Mouse (Mus musculus) hindbrain, embryonic 13.5 days (tissue): Measurements from ENCODE around the gene Gm5901. TPM values are rescaled to one million over a fixed set of nuclear protein-coding genes. Genes with fewer than 3 reads are reported as not detected.
"Not testable (repeated sequence)": the region's sequence is repeated elsewhere in the genome, so short reads cannot be mapped to it uniquely, and the experiment has no call there.

ENCODE experiments used
- ATAC-seq: fragments of 200-750 bp; cut with Nextera tagmentation; 2 replicates; pipeline ENCODE4 v1.8.0; 2017; ENCODE audit warnings: moderate TSS enrichment; ENCODE audit not compliant: low FRiP score
- H3K27ac ChIP-seq: fragments of 300-500 bp; sonication (generic); 2 replicates; pipeline ENCODE4 v1.5.1; 2015; ENCODE audit warnings: inconsistent platforms, mild to moderate bottlenecking, moderate library complexity
- H3K27me3 ChIP-seq: fragments of 300-500 bp; sonication (generic); 2 replicates; pipeline ENCODE4 v1.6.1; 2015; ENCODE audit warnings: mild to moderate bottlenecking, inconsistent platforms
- H3K36me3 ChIP-seq: fragments of 300-500 bp; sonication (generic); 2 replicates; pipeline ENCODE4 v1.6.1; 2015; ENCODE audit warnings: mild to moderate bottlenecking, inconsistent platforms
- H3K4me1 ChIP-seq: fragments of 300-500 bp; sonication (generic); replicated peaks from 2 replicates; pipeline ENCODE4 v1.6.1; 2015; ENCODE audit warnings: inconsistent platforms
- H3K4me2 ChIP-seq: fragments of 300-500 bp; sonication (generic); 2 replicates; pipeline ENCODE4 v1.6.1; 2015; ENCODE audit warnings: inconsistent platforms, mild to moderate bottlenecking, moderate library complexity
- H3K4me3 ChIP-seq: fragments of 300-500 bp; sonication (generic); 2 replicates; pipeline ENCODE4 v1.5.1; 2015; ENCODE audit warnings: mild to moderate bottlenecking, inconsistent platforms
- H3K9ac ChIP-seq: fragments of 300-500 bp; sonication (generic); 2 replicates; pipeline ENCODE4 v1.6.1; 2015; ENCODE audit warnings: mild to moderate bottlenecking, inconsistent platforms
- H3K9me3 ChIP-seq: fragments of 300-500 bp; sonication (generic); 2 replicates; pipeline ENCODE4 v1.6.1; 2016; ENCODE audit warnings: inconsistent platforms
- WGBS: fragments of 180-500 bp; shearing (Covaris S2); methylation state at CpG from one replicate; pipeline ENCODE4 v1.1.7; 2015; 5-methylcytosine and 5-hydroxymethylcytosine counted together
- polyA plus RNA-seq: library from polyadenylated mRNA; unstranded; fragments of >200 nt; fragmentation: Nextera tagmentation; extraction: Ambion mirVana; gene quantifications from 2 replicates; pipeline ENCODE4 v1.2.1, GENCODE M21; 2015

Gene Gm5901
- not detected in 2 replicates for polyA plus RNA-seq

- ATAC-seq: no peak
- Histone ChIP-seq H3K27me3 (no peaks in the 10 kb centered on the region), H3K9ac (no peak within 1 kb of the TSS), H3K4me3 (no peak within 1 kb of the TSS), H3K4me2 (no peak within 1 kb of the TSS), H3K36me3 (peaks cover 78% of the 10 kb centered on the region), H3K27ac (no peak within 1 kb of the TSS), H3K4me1 (no peaks in the 10 kb centered on the region), H3K9me3 (no peaks in the 10 kb centered on the region)
- WGBS: 93% methylated on average over 1 of the region's 1 CpGs
Observed at GRCm38 (mm10) chr7:105374866-105375265, at the start of gene Gm5901. TSS of gene Gm5901 (plus strand) at chr7:105375038.

- ATAC-seq: no peak
- H3K27me3 ChIP-seq: no peaks in the 10 kb centered on the region
- H3K4me3 ChIP-seq: no peak overlapping the region
- no peak overlapping the region for H3K27ac ChIP-seq
- no peaks in the 10 kb centered on the region for H3K9me3 ChIP-seq
- no peaks in the 10 kb centered on the region for H3K36me3 ChIP-seq
- H3K9ac ChIP-seq: no peak overlapping the region
- no peaks in the 10 kb centered on the region for H3K4me1 ChIP-seq
- H3K4me2 ChIP-seq: no peak overlapping the region
- WGBS: 76% methylated on average over 2 of the region's 2 CpGs
Observed at GRCm38 (mm10) chr7:105325302-105325701, 49.5 kb upstream of the Gm5901 start.

GRCm38 (mm10) chr7:105334004-105334403 is 40.8 kb upstream of the Gm5901 start, which contains the start of gene Olfr690:
TSS of gene Olfr690 (minus strand) at chr7:105334104.
- H3K27me3 ChIP-seq: no peaks in the 10 kb centered on the region
- H3K4me2 ChIP-seq: no peak within 1 kb of the TSS
- no peaks in the 10 kb centered on the region for H3K4me1 ChIP-seq
- H3K9me3 ChIP-seq: no peaks in the 10 kb centered on the region
- 82% methylated on average over 1 of the region's 1 CpGs for WGBS
- H3K27ac ChIP-seq: no peak within 1 kb of the TSS
- no peaks in the 10 kb centered on the region for H3K36me3 ChIP-seq
- no peak within 1 kb of the TSS for H3K9ac ChIP-seq
- no peak within 1 kb of the TSS for H3K4me3 ChIP-seq
- no peak for ATAC-seq

GRCm38 (mm10) chr7:105342170-105342569 is 32.7 kb upstream of the Gm5901 start, which contains the start of gene Olfr691:
TSS of gene Olfr691 (minus strand) at chr7:105342270.
- H3K4me2 ChIP-seq: no peak within 1 kb of the TSS
- 71% methylated on average over 1 of the region's 1 CpGs for WGBS
- ATAC-seq: no peak
- H3K9ac ChIP-seq: no peak within 1 kb of the TSS
- no peak within 1 kb of the TSS for H3K4me3 ChIP-seq
- no peaks in the 10 kb centered on the region for H3K9me3 ChIP-seq
- no peaks in the 10 kb centered on the region for H3K4me1 ChIP-seq
- no peak within 1 kb of the TSS for H3K27ac ChIP-seq
- no peaks in the 10 kb centered on the region for H3K27me3 ChIP-seq
- H3K36me3 ChIP-seq: no peaks in the 10 kb centered on the region

GRCm38 (mm10) chr7:105342752-105343151 is 32.1 kb upstream of the Gm5901 start:
- no peak overlapping the region for H3K27ac ChIP-seq
- no peak overlapping the region for H3K4me2 ChIP-seq
- H3K27me3 ChIP-seq: no peaks in the 10 kb centered on the region
- no peak for ATAC-seq
- no peaks in the 10 kb centered on the region for H3K9me3 ChIP-seq
- no peak overlapping the region for H3K9ac ChIP-seq
- no peaks in the 10 kb centered on the region for H3K4me1 ChIP-seq
- WGBS: 77% methylated on average over 2 of the region's 2 CpGs
- no peak overlapping the region for H3K4me3 ChIP-seq
- no peaks in the 10 kb centered on the region for H3K36me3 ChIP-seq

- not testable (repeated sequence) for H3K36me3 ChIP-seq, H3K9ac ChIP-seq, H3K4me1 ChIP-seq, H3K4me3 ChIP-seq, H3K27ac ChIP-seq, H3K4me2 ChIP-seq, H3K27me3 ChIP-seq, H3K9me3 ChIP-seq
- peak; percentile 77 for ATAC-seq
- no CpG with 5 or more reads among the region's 5 CpGs for WGBS
Observed at GRCm38 (mm10) chr7:105356064-105356463, 18.8 kb upstream of the Gm5901 start.

- peak; percentile 98 for ATAC-seq
- H3K9me3 ChIP-seq, H3K27ac ChIP-seq, H3K36me3 ChIP-seq, H3K4me1 ChIP-seq, H3K27me3 ChIP-seq, H3K4me2 ChIP-seq, H3K4me3 ChIP-seq, H3K9ac ChIP-seq: not testable (repeated sequence)
- 98% methylated on average over 1 of the region's 2 CpGs for WGBS
Observed at GRCm38 (mm10) chr7:105356487-105356886, 18.4 kb upstream of the Gm5901 start.

GRCm38 (mm10) chr7:105361713-105362112 is 13.1 kb upstream of the Gm5901 start:
- Histone ChIP-seq H3K4me3 (no peak overlapping the region), H3K4me2 (no peak overlapping the region), H3K9ac (no peak overlapping the region), H3K36me3 (no peaks in the 10 kb centered on the region), H3K4me1 (no peaks in the 10 kb centered on the region), H3K9me3 (no peaks in the 10 kb centered on the region), H3K27me3 (no peaks in the 10 kb centered on the region), H3K27ac (no peak overlapping the region)
- no peak for ATAC-seq
- WGBS: 90% methylated on average over 2 of the region's 2 CpGs

- Histone ChIP-seq H3K4me3 (no peak overlapping the region), H3K36me3 (peaks cover 11% of the 10 kb centered on the region), H3K9me3 (no peaks in the 10 kb centered on the region), H3K27ac (no peak overlapping the region), H3K4me2 (no peak overlapping the region), H3K4me1 (no peaks in the 10 kb centered on the region), H3K9ac (no peak overlapping the region), H3K27me3 (no peaks in the 10 kb centered on the region)
- ATAC-seq: no peak
- WGBS: 82% methylated on average over 5 of the region's 5 CpGs
Observed at GRCm38 (mm10) chr7:105367268-105367667, 7.6 kb upstream of the Gm5901 start.

GRCm38 (mm10) chr7:105367930-105368329 is 6.9 kb upstream of the Gm5901 start, which contains the start of gene Olfr692:
TSS of gene Olfr692 (plus strand) at chr7:105368230.
- Histone ChIP-seq H3K27me3 (no peaks in the 10 kb centered on the region), H3K27ac (no peak within 1 kb of the TSS), H3K4me1 (no peaks in the 10 kb centered on the region), H3K36me3 (peaks cover 17% of the 10 kb centered on the region), H3K9me3 (no peaks in the 10 kb centered on the region), H3K4me2 (no peak within 1 kb of the TSS), H3K9ac (no peak within 1 kb of the TSS), H3K4me3 (no peak within 1 kb of the TSS)
- WGBS: 97% methylated on average over 1 of the region's 1 CpGs
- no peak for ATAC-seq

- peaks cover 23% of the 10 kb centered on the region for H3K36me3 ChIP-seq
- no peak overlapping the region for H3K9ac ChIP-seq
- 97% methylated on average over 4 of the region's 4 CpGs for WGBS
- H3K4me1 ChIP-seq: no peaks in the 10 kb centered on the region
- H3K4me2 ChIP-seq: no peak overlapping the region
- no peaks in the 10 kb centered on the region for H3K27me3 ChIP-seq
- H3K4me3 ChIP-seq: no peak overlapping the region
- no peak for ATAC-seq
- H3K27ac ChIP-seq: no peak overlapping the region
- no peaks in the 10 kb centered on the region for H3K9me3 ChIP-seq
Observed at GRCm38 (mm10) chr7:105368521-105368920, 6.3 kb upstream of the Gm5901 start.

- Histone ChIP-seq H3K36me3 (peaks cover 59% of the 10 kb centered on the region), H3K4me3 (no peak overlapping the region), H3K4me2 (no peak overlapping the region), H3K9ac (no peak overlapping the region), H3K27me3 (no peaks in the 10 kb centered on the region), H3K27ac (no peak overlapping the region), H3K9me3 (no peaks in the 10 kb centered on the region), H3K4me1 (no peaks in the 10 kb centered on the region)
- ATAC-seq: no peak
- 93% methylated on average over 1 of the region's 1 CpGs for WGBS
Observed at GRCm38 (mm10) chr7:105372912-105373311, 1.9 kb upstream of the Gm5901 start.

GRCm38 (mm10) chr7:105373509-105373908 is 1.3 kb upstream of the Gm5901 start:
- Histone ChIP-seq H3K27ac (no peak overlapping the region), H3K36me3 (peaks cover 65% of the 10 kb centered on the region), H3K4me3 (no peak overlapping the region), H3K9ac (no peak overlapping the region), H3K9me3 (no peaks in the 10 kb centered on the region), H3K4me1 (no peaks in the 10 kb centered on the region), H3K27me3 (no peaks in the 10 kb centered on the region), H3K4me2 (no peak overlapping the region)
- 95% methylated on average over 4 of the region's 4 CpGs for WGBS
- no peak for ATAC-seq
